Mouse (Mus musculus) forebrain, embryonic 11.5 days (tissue): ENCODE data around the gene Psmb9. TPM values are rescaled to one million over a fixed set of nuclear protein-coding genes. Genes with fewer than 3 reads are reported as not detected.
"Not testable (repeated sequence)": the region's sequence is repeated elsewhere in the genome, so short reads cannot be mapped to it uniquely, and the experiment has no call there.

Experiments
- ATAC-seq: fragments of 200-750 bp; cut with Nextera tagmentation; replicated peaks from 2 replicates; pipeline ENCODE4 v1.8.0; 2017; ENCODE audit warnings: moderate TSS enrichment; ENCODE audit not compliant: low FRiP score
- DNase-seq: peaks from one replicate; pipeline ENCODE4 v3.0.0-alpha.2; 2017; ENCODE audit warnings: low spot score
- H3K27ac ChIP-seq: fragments of 300-500 bp; sonication (generic); 2 replicates; pipeline ENCODE4 v1.5.1; 2014; ENCODE audit warnings: low read depth, low read length
- H3K27me3 ChIP-seq: fragments of 300-500 bp; sonication (generic); 2 replicates; pipeline ENCODE4 v1.6.1; 2014; ENCODE audit warnings: mild to moderate bottlenecking, low read length, mixed read lengths; ENCODE audit not compliant: control insufficient read depth, insufficient read depth
- H3K36me3 ChIP-seq: fragments of 300-500 bp; sonication (generic); 2 replicates; pipeline ENCODE4 v1.6.1; 2014; ENCODE audit warnings: mild to moderate bottlenecking, low read length, moderate library complexity, mixed read lengths; ENCODE audit not compliant: control insufficient read depth, insufficient read depth
- H3K4me1 ChIP-seq: fragments of 300-500 bp; sonication (generic); replicated peaks from 2 replicates; pipeline ENCODE4 v1.6.1; 2014; ENCODE audit warnings: low read length, mixed read lengths; ENCODE audit not compliant: control insufficient read depth, insufficient read depth
- H3K4me2 ChIP-seq: fragments of 300-500 bp; sonication (generic); 2 replicates; pipeline ENCODE4 v1.6.1; 2014; ENCODE audit warnings: low read depth, mild to moderate bottlenecking, low read length, moderate library complexity, mixed read lengths; ENCODE audit not compliant: severe bottlenecking
- H3K4me3 ChIP-seq: fragments of 300-500 bp; sonication (generic); 2 replicates; pipeline ENCODE4 v1.5.1; 2014; ENCODE audit warnings: low read depth, low read length
- H3K9ac ChIP-seq: fragments of 300-500 bp; sonication (generic); 2 replicates; pipeline ENCODE4 v1.6.1; 2014; ENCODE audit warnings: low read length
- H3K9me3 ChIP-seq: fragments of 300-500 bp; sonication (generic); 2 replicates; pipeline ENCODE4 v1.6.1; 2016; ENCODE audit warnings: low read length, mixed read lengths; ENCODE audit not compliant: control insufficient read depth
- WGBS: fragments of 180-500 bp; shearing (Covaris S2); extraction: QIAGEN DNeasy Blood & Tissue Kit; methylation state at CpG from one replicate; pipeline ENCODE4 v1.1.7; 2014; 5-methylcytosine and 5-hydroxymethylcytosine counted together
- polyA plus RNA-seq: library from polyadenylated mRNA; unstranded; fragments of >200 nt; fragmentation: Nextera tagmentation; extraction: Ambion mirVana; gene quantifications from 2 replicates; pipeline ENCODE4 v1.2.1, GENCODE M21; 2014

Psmb9 gene
- polyA plus RNA-seq, 1 experiment from 2014 or later: 0.99 TPM

- 93% methylated on average over 3 of the region's 7 CpGs for WGBS
- not testable (repeated sequence) for ATAC-seq, DNase-seq, H3K4me1 ChIP-seq, H3K36me3 ChIP-seq, H3K9me3 ChIP-seq, H3K4me3 ChIP-seq, H3K27ac ChIP-seq, H3K4me2 ChIP-seq, H3K9ac ChIP-seq, H3K27me3 ChIP-seq
Measured at GRCm38 (mm10) chr17:34219801-34220200, 32.2 kb upstream of the Psmb9 start.

GRCm38 (mm10) chr17:34219096-34219495 is 31.5 kb upstream of the Psmb9 start:
- not testable (repeated sequence) for H3K36me3 ChIP-seq, H3K27ac ChIP-seq, H3K9ac ChIP-seq, H3K4me3 ChIP-seq, H3K4me2 ChIP-seq, ATAC-seq, DNase-seq, H3K27me3 ChIP-seq, H3K9me3 ChIP-seq, H3K4me1 ChIP-seq
- 93% methylated on average over 7 of the region's 11 CpGs for WGBS

- ATAC-seq (no peak), DNase-seq (no peak)
- Histone ChIP-seq H3K4me1 (no peaks in the 10 kb centered on the region), H3K27me3 (peaks cover 11% of the 10 kb centered on the region), H3K4me3 (no peak overlapping the region), H3K36me3 (no peaks in the 10 kb centered on the region), H3K9me3 (no peaks in the 10 kb centered on the region), H3K9ac (no peak overlapping the region), H3K4me2 (no peak overlapping the region), H3K27ac (no peak overlapping the region)
- WGBS: 90% methylated on average over 11 of the region's 11 CpGs
Measured at GRCm38 (mm10) chr17:34218675-34219074, 31.1 kb upstream of the Psmb9 start.

- Histone ChIP-seq H3K4me1 (no peaks in the 10 kb centered on the region), H3K9me3 (no peaks in the 10 kb centered on the region), H3K36me3 (no peaks in the 10 kb centered on the region), H3K9ac (no peak overlapping the region), H3K27ac (no peak overlapping the region), H3K4me3 (no peak overlapping the region), H3K27me3 (peaks cover 13% of the 10 kb centered on the region), H3K4me2 (no peak overlapping the region)
- WGBS: 87% methylated on average over 5 of the region's 5 CpGs
- ATAC-seq: no peak
- no peak for DNase-seq
Measured at GRCm38 (mm10) chr17:34217986-34218385, 30.4 kb upstream of the Psmb9 start.

GRCm38 (mm10) chr17:34217216-34217928 is 29.8 kb upstream of the Psmb9 start:
- H3K27ac ChIP-seq: no peak overlapping the region
- H3K9me3 ChIP-seq: no peaks in the 10 kb centered on the region
- no peak for ATAC-seq
- no peak overlapping the region for H3K4me2 ChIP-seq
- H3K27me3 ChIP-seq: peaks cover 18% of the 10 kb centered on the region
- no peak overlapping the region for H3K9ac ChIP-seq
- H3K36me3 ChIP-seq: no peaks in the 10 kb centered on the region
- DNase-seq: no peak
- WGBS: 92% methylated on average over 8 of the region's 8 CpGs
- H3K4me3 ChIP-seq: no peak overlapping the region
- H3K4me1 ChIP-seq: no peaks in the 10 kb centered on the region

GRCm38 (mm10) chr17:34215176-34215575 is 27.6 kb upstream of the Psmb9 start:
- H3K36me3 ChIP-seq: no peaks in the 10 kb centered on the region
- H3K4me3 ChIP-seq: no peak overlapping the region
- no peak overlapping the region for H3K4me2 ChIP-seq
- no peak for DNase-seq
- H3K9me3 ChIP-seq: no peaks in the 10 kb centered on the region
- no peak overlapping the region for H3K9ac ChIP-seq
- peaks cover 27% of the 10 kb centered on the region for H3K27me3 ChIP-seq
- no peaks in the 10 kb centered on the region for H3K4me1 ChIP-seq
- WGBS: 86% methylated on average over 12 of the region's 12 CpGs
- ATAC-seq: no peak
- no peak overlapping the region for H3K27ac ChIP-seq

GRCm38 (mm10) chr17:34213936-34214335 is 26.4 kb upstream of the Psmb9 start:
- no peaks in the 10 kb centered on the region for H3K4me1 ChIP-seq
- H3K4me2 ChIP-seq: no peak overlapping the region
- no peak overlapping the region for H3K27ac ChIP-seq
- no peak for ATAC-seq
- H3K36me3 ChIP-seq: no peaks in the 10 kb centered on the region
- H3K9ac ChIP-seq: no peak overlapping the region
- no peaks in the 10 kb centered on the region for H3K9me3 ChIP-seq
- no peak for DNase-seq
- WGBS: 34% methylated on average over 21 of the region's 21 CpGs
- peaks cover 27% of the 10 kb centered on the region for H3K27me3 ChIP-seq
- no peak overlapping the region for H3K4me3 ChIP-seq

GRCm38 (mm10) chr17:34211746-34212365 is 24.3 kb upstream of the Psmb9 start:
- Histone ChIP-seq H3K4me2 (no peak overlapping the region), H3K36me3 (no peaks in the 10 kb centered on the region), H3K9ac (no peak overlapping the region), H3K27me3 (peaks cover 27% of the 10 kb centered on the region), H3K4me3 (no peak overlapping the region), H3K9me3 (no peaks in the 10 kb centered on the region), H3K4me1 (no peaks in the 10 kb centered on the region), H3K27ac (no peak overlapping the region)
- ATAC-seq (no peak), DNase-seq (no peak)
- WGBS: 21% methylated on average over 23 of the region's 23 CpGs

- H3K9me3 ChIP-seq: no peaks in the 10 kb centered on the region
- H3K9ac ChIP-seq: no peak overlapping the region
- H3K27ac ChIP-seq: no peak overlapping the region
- no peaks in the 10 kb centered on the region for H3K4me1 ChIP-seq
- no peak for DNase-seq
- H3K4me2 ChIP-seq: no peak overlapping the region
- ATAC-seq: no peak
- no peaks in the 10 kb centered on the region for H3K36me3 ChIP-seq
- no peak overlapping the region for H3K4me3 ChIP-seq
- peaks cover 32% of the 10 kb centered on the region for H3K27me3 ChIP-seq
- 74% methylated on average over 3 of the region's 3 CpGs for WGBS
Measured at GRCm38 (mm10) chr17:34210599-34210998, 23.0 kb upstream of the Psmb9 start.
